Comparison of ENCODE assay signal across 8 mouse cellular contexts in genomic region chr11:102761309-102762210, GRCm38 (mm10). TPM values are rescaled to one million over a fixed set of nuclear protein-coding genes. Genes with fewer than 3 reads are reported as not detected.
DNase-seq lines count a peak whose midpoint lies in the region; ATAC-seq and TF ChIP-seq lines count a peak whose summit lies in the region.

TSS of gene Adam11 (plus strand) at chr11:102761439.

- no peak within 1 kb of the TSS for H3K27ac ChIP-seq in heart, adult 2 months
- peak within 1 kb of the TSS; percentile 66 for H3K27ac ChIP-seq in hindbrain, embryonic 14.5 days
- H3K27ac ChIP-seq in liver, embryonic 16.5 days (ENCODE audit: low read length): no peak within 1 kb of the TSS

- peaks cover 6% of the 10 kb centered on the region; the same call in 1 of the 2 replicates for H3K27me3 ChIP-seq in heart, adult 2 months (ENCODE audit: control insufficient read depth, insufficient read depth, low read length)
- H3K27me3 ChIP-seq in hindbrain, embryonic 14.5 days (ENCODE audit: control insufficient read depth, insufficient read depth, low read length): no peaks in the 10 kb centered on the region
- peaks cover 43% of the 10 kb centered on the region for H3K27me3 ChIP-seq in liver, embryonic 16.5 days (ENCODE audit: control insufficient read depth, insufficient read depth, low read depth, low read length)

- H3K9me3 ChIP-seq in hindbrain, embryonic 14.5 days (ENCODE audit: control insufficient read depth, low read length): no peaks in the 10 kb centered on the region
- no peaks in the 10 kb centered on the region for H3K9me3 ChIP-seq in liver, embryonic 16.5 days (replicated peaks; ENCODE audit: control insufficient read depth, low read length)

- H3K9ac ChIP-seq in heart, adult 2 months (ENCODE audit: low read depth, low read length): peak within 1 kb of the TSS; percentile 62
- H3K9ac ChIP-seq in hindbrain, embryonic 14.5 days: peak within 1 kb of the TSS; percentile 91
- H3K9ac ChIP-seq in liver, embryonic 16.5 days (ENCODE audit: low read depth, low read length): no peak within 1 kb of the TSS

- H3K4me3 ChIP-seq in heart, adult 2 months: peak within 1 kb of the TSS; percentile 57
- H3K4me3 ChIP-seq in hindbrain, embryonic 14.5 days (replicated peaks; ENCODE audit: low read length): peak within 1 kb of the TSS; percentile 77
- H3K4me3 ChIP-seq in liver, embryonic 16.5 days (ENCODE audit: low read depth, low read length): peak within 1 kb of the TSS; percentile 57

- no peak for DNase-seq in heart, adult 2 months
- DNase-seq in heart, postnatal 4 days: no peak
- DNase-seq in right cerebral cortex, postnatal 25 days: peak; percentile 42
- DNase-seq in right cerebral cortex, adult 2 months (ENCODE audit: low spot score in 2 of 2): no peak
- no peak for DNase-seq in hindbrain, embryonic 14.5 days (ENCODE audit: low spot score)
- no peak for DNase-seq in natural killer cell, adult 2 months (ENCODE audit: low spot score in 2 of 2)

- no peaks in the 10 kb centered on the region; the same call in 1 of the 2 replicates for H3K4me1 ChIP-seq in heart, adult 2 months (ENCODE audit: control insufficient read depth, insufficient read depth, low read length)
- peaks cover 14% of the 10 kb centered on the region for H3K4me1 ChIP-seq in hindbrain, embryonic 14.5 days (replicated peaks; ENCODE audit: control insufficient read depth, insufficient read depth, low read length)
- no peaks in the 10 kb centered on the region; the same call in 1 of the 2 replicates for H3K4me1 ChIP-seq in liver, embryonic 16.5 days (ENCODE audit: control insufficient read depth, low read depth, low read length)

- ATAC-seq in hindbrain, embryonic 14.5 days (ENCODE audit: low FRiP score): peak; percentile 47; the same call in 1 of the 2 replicates
- no peak for ATAC-seq in liver, embryonic 16.5 days (ENCODE audit: low read depth)
- ATAC-seq in CD4-positive, CD25-positive, alpha-beta regulatory T cell, adult 4 months: no peak

- intact Hi-C loops in heart, adult 2 months (cut with DNase I): no loop called here

- no peaks in the 10 kb centered on the region for H3K36me3 ChIP-seq in heart, adult 2 months (ENCODE audit: control insufficient read depth, insufficient read depth, low read length)
- H3K36me3 ChIP-seq in hindbrain, embryonic 14.5 days (replicated peaks; ENCODE audit: control insufficient read depth, insufficient read depth): no peaks in the 10 kb centered on the region
- no peaks in the 10 kb centered on the region for H3K36me3 ChIP-seq in liver, embryonic 16.5 days (ENCODE audit: control insufficient read depth, insufficient read depth)

- TF ChIP-seq EP300 in heart, adult 2 months (IDR thresholded peaks at IDR 0.05; ENCODE audit: insufficient read depth, low read depth, low read length): no peak

- WGBS in heart, adult 2 months: under 1% methylated on average over 57 of the region's 76 CpGs
- under 1% methylated on average over 51 of the region's 76 CpGs for WGBS in hindbrain, embryonic 14.5 days
- whole genome bisulfite sequencing in liver, embryonic 16.5 days (ENCODE audit: insufficient replicate concordance): under 1% methylated on average over 62 of the region's 76 CpGs

- no peaks in the 10 kb centered on the region for H3K79me2 ChIP-seq in heart, adult 2 months (replicated peaks; ENCODE audit: control insufficient read depth, insufficient read depth, low read length)

- TF ChIP-seq POLR2A in heart, adult 2 months (IDR thresholded peaks at IDR 0.05; ENCODE audit: insufficient read depth, low read depth, low read length): no peak

- peak within 1 kb of the TSS; percentile 94 for H3K4me2 ChIP-seq in hindbrain, embryonic 14.5 days (replicated peaks)
- H3K4me2 ChIP-seq in liver, embryonic 16.5 days (ENCODE audit: low read depth, low read length): peak within 1 kb of the TSS; percentile 75

- TF ChIP-seq CTCF in heart, adult 2 months (IDR thresholded peaks at IDR 0.05): no peak

RNA-seq across cellular contexts. Expression of gene Adam11, which starts in this region (rescaled TPM):
- 1 to 10 TPM; 3.4 to 4.9 TPM for total RNA-seq in heart, adult 2 months (2021)
- polyA plus RNA-seq in heart, adult 2 months (2012; rRNA removed): 10.1 and 12.5 TPM in 2 replicates
- 1 to 10 TPM; 6.9 TPM for total RNA-seq in heart, postnatal 4 days (2021)
- polyA plus RNA-seq in hindbrain, embryonic 14.5 days (2014; fragmentation: Nextera tagmentation; extraction: Ambion mirVana): 19.2 and 24.1 TPM in 2 replicates
- polyA plus RNA-seq in liver, embryonic 16.5 days (2015; fragmentation: Nextera tagmentation; extraction: Ambion mirVana): 0.08 and 0.35 TPM in 2 replicates
- polyA plus RNA-seq in CD4-positive, CD25-positive, alpha-beta regulatory T cell, adult 4 months (2017; shearing (Covaris generic)): not detected
